Mouse (Mus musculus): ENCODE results near the gene Ercc6. TPM values are rescaled to one million over a fixed set of nuclear protein-coding genes. Genes with fewer than 3 reads are reported as not detected.

Gene Ercc6
- polyA plus RNA-seq, 1 experiment from 2014 or later = 12.7 TPM

GRCm38 (mm10) chr14:32476559-32476958 lies 36.8 kb upstream of the Ercc6 start:
- Histone ChIP-seq H3K9me3 (replicated peaks; ENCODE audit: low read length) (no peaks in the 10 kb centered on the region), H3K36me3 (ENCODE audit: insufficient read depth, low read length) (no peaks in the 10 kb centered on the region), H3K4me2 (ENCODE audit: low read length) (no peak overlapping the region), H3K4me3 (replicated peaks; ENCODE audit: low read depth, low read length) (no peak overlapping the region), H3K9ac (ENCODE audit: low read depth, low read length) (no peak overlapping the region), H3K27me3 (ENCODE audit: insufficient read depth, low read length) (no peaks in the 10 kb centered on the region), H3K27ac (no peak overlapping the region), H3K4me1 (replicated peaks; ENCODE audit: insufficient read depth, low read length) (no peaks in the 10 kb centered on the region)
- TF ChIP-seq CTCF (IDR thresholded peaks at IDR 0.05; ENCODE audit: low read depth) = no peak
- DNase-seq (ENCODE audit: low spot score) (no peak), ATAC-seq (replicated peaks; ENCODE audit: low FRiP score, low read depth) (no peak)
- WGBS = 77% methylated on average over 6 of the region's 6 CpGs

- no peak overlapping the region for H3K27ac ChIP-seq
- no peaks in the 10 kb centered on the region for H3K9me3 ChIP-seq (replicated peaks; ENCODE audit: low read length)
- no peak overlapping the region for H3K4me3 ChIP-seq (replicated peaks; ENCODE audit: low read depth, low read length)
- H3K4me2 ChIP-seq (ENCODE audit: low read length) = no peak overlapping the region
- H3K9ac ChIP-seq (ENCODE audit: low read depth, low read length) = no peak overlapping the region
- no peaks in the 10 kb centered on the region for H3K4me1 ChIP-seq (replicated peaks; ENCODE audit: insufficient read depth, low read length)
- TF ChIP-seq CTCF (IDR thresholded peaks at IDR 0.05; ENCODE audit: low read depth) = no peak
- H3K27me3 ChIP-seq (ENCODE audit: insufficient read depth, low read length) = no peaks in the 10 kb centered on the region
- no peaks in the 10 kb centered on the region for H3K36me3 ChIP-seq (ENCODE audit: insufficient read depth, low read length)
- DNase-seq (ENCODE audit: low spot score) = no peak
- no peak for ATAC-seq (replicated peaks; ENCODE audit: low FRiP score, low read depth)
- 47% methylated on average over 1 of the region's 1 CpGs for WGBS
Measured at GRCm38 (mm10) chr14:32477581-32477980, 35.7 kb upstream of the Ercc6 start.

DNA sequence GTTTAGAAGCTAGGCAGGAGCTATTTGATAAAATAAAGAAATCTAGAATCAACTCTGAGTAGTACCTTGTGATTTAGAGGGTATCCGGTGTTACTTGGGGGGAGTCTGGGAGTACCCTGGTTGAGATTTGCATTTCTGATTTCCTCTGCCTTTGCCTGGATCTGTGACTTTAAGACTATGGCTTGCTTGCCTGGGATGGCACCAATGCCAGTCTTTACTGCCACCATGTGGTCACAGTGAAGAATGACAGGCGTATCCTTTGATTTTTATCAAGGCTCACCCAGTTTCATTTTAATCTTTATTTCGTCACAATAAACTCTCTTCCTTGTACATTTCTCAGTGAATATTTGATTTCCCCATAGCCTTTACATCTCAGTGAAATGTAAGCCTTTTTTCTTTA lies 31.3 kb upstream of the Ercc6 start:
- Histone ChIP-seq H3K27ac (no peak overlapping the region), H3K9me3 (replicated peaks; ENCODE audit: low read length) (no peaks in the 10 kb centered on the region), H3K27me3 (ENCODE audit: insufficient read depth, low read length) (no peaks in the 10 kb centered on the region), H3K9ac (ENCODE audit: low read depth, low read length) (no peak overlapping the region), H3K4me3 (replicated peaks; ENCODE audit: low read depth, low read length) (no peak overlapping the region), H3K4me1 (replicated peaks; ENCODE audit: insufficient read depth, low read length) (no peaks in the 10 kb centered on the region), H3K4me2 (ENCODE audit: low read length) (no peak overlapping the region), H3K36me3 (ENCODE audit: insufficient read depth, low read length) (no peaks in the 10 kb centered on the region)
- no peak for ATAC-seq (replicated peaks; ENCODE audit: low FRiP score, low read depth)
- DNase-seq (ENCODE audit: low spot score) = peak; percentile 78
- peak; percentile 93 for TF ChIP-seq CTCF (IDR thresholded peaks at IDR 0.05; ENCODE audit: low read depth)
- 3% methylated on average over 3 of the region's 3 CpGs for WGBS

- H3K9me3 ChIP-seq (replicated peaks; ENCODE audit: low read length) = no peaks in the 10 kb centered on the region
- H3K4me3 ChIP-seq (replicated peaks; ENCODE audit: low read depth, low read length) = 0 out of 2 replicates have a peak overlapping the region, but pooled peaks have one; percentile 13
- peak overlapping the region; percentile 46 for H3K4me2 ChIP-seq (ENCODE audit: low read length)
- no peak for TF ChIP-seq CTCF (IDR thresholded peaks at IDR 0.05; ENCODE audit: low read depth)
- no peaks in the 10 kb centered on the region for H3K27me3 ChIP-seq (ENCODE audit: insufficient read depth, low read length)
- no peaks in the 10 kb centered on the region for H3K36me3 ChIP-seq (ENCODE audit: insufficient read depth, low read length)
- WGBS = 8% methylated on average over 13 of the region's 13 CpGs
- DNase-seq (ENCODE audit: low spot score) = peak; percentile 31
- no peak overlapping the region for H3K9ac ChIP-seq (ENCODE audit: low read depth, low read length)
- 0 out of 2 replicates have a peak, but pooled peaks cover 7% of the 10 kb centered on the region for H3K4me1 ChIP-seq (replicated peaks; ENCODE audit: insufficient read depth, low read length)
- no peak overlapping the region for H3K27ac ChIP-seq
- ATAC-seq (replicated peaks; ENCODE audit: low FRiP score, low read depth) = no peak
Measured at GRCm38 (mm10) chr14:32492521-32492920, 20.8 kb upstream of the Ercc6 start.

- Histone ChIP-seq H3K9me3 (replicated peaks; ENCODE audit: low read length) (no peaks in the 10 kb centered on the region), H3K9ac (ENCODE audit: low read depth, low read length) (no peak overlapping the region), H3K27me3 (ENCODE audit: insufficient read depth, low read length) (no peaks in the 10 kb centered on the region), H3K36me3 (ENCODE audit: insufficient read depth, low read length) (no peaks in the 10 kb centered on the region), H3K27ac (no peak overlapping the region), H3K4me3 (replicated peaks; ENCODE audit: low read depth, low read length) (no peak overlapping the region), H3K4me1 (replicated peaks; ENCODE audit: insufficient read depth, low read length) (0 out of 2 replicates have a peak, but pooled peaks cover 7% of the 10 kb centered on the region), H3K4me2 (ENCODE audit: low read length) (no peak overlapping the region)
- TF ChIP-seq CTCF (IDR thresholded peaks at IDR 0.05; ENCODE audit: low read depth) = no peak
- no peak for ATAC-seq (replicated peaks; ENCODE audit: low FRiP score, low read depth)
- 55% methylated on average over 8 of the region's 8 CpGs for WGBS
- no peak for DNase-seq (ENCODE audit: low spot score)
Measured at GRCm38 (mm10) chr14:32496115-32496850, 17.0 kb upstream of the Ercc6 start.

DNA sequence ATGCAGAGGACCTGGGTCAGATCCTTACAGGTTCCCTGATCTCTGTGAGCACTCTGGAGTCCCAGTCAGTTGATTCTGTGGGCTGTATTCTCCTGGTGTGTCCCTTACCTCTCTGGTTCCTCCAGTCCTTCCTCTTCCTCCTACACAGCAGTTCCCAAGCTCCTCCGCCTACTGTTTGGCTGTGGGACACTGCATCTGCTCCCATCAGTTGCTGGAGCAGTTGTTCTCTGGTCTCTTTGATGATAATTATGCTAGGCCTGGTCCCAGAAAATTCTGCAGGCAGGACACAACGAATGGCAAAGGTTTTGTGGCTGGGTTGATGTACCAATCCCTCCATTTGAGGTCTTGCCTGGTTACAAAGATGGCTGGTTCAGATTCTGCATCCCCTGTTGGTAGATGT lies 12.0 kb upstream of the Ercc6 start:
- Histone ChIP-seq H3K9ac (ENCODE audit: low read depth, low read length) (no peak overlapping the region), H3K9me3 (replicated peaks; ENCODE audit: low read length) (no peaks in the 10 kb centered on the region), H3K4me2 (ENCODE audit: low read length) (no peak overlapping the region), H3K27me3 (ENCODE audit: insufficient read depth, low read length) (no peaks in the 10 kb centered on the region), H3K36me3 (ENCODE audit: insufficient read depth, low read length) (no peaks in the 10 kb centered on the region), H3K4me1 (replicated peaks; ENCODE audit: insufficient read depth, low read length) (no peaks in the 10 kb centered on the region), H3K4me3 (replicated peaks; ENCODE audit: low read depth, low read length) (no peak overlapping the region), H3K27ac (no peak overlapping the region)
- ATAC-seq (replicated peaks; ENCODE audit: low FRiP score, low read depth) (no peak), DNase-seq (ENCODE audit: low spot score) (no peak)
- 76% methylated on average over 2 of the region's 2 CpGs for WGBS
- TF ChIP-seq CTCF (IDR thresholded peaks at IDR 0.05; ENCODE audit: low read depth) = no peak
